Mouse (Mus musculus) forebrain, postnatal 0 days (tissue): ENCODE measurements around the gene Armc2. TPM values are rescaled to one million over a fixed set of nuclear protein-coding genes. Genes with fewer than 3 reads are reported as not detected.
"Not testable (repeated sequence)": the region's sequence is repeated elsewhere in the genome, so short reads cannot be mapped to it uniquely, and the experiment has no call there.

ENCODE experiments used
- ATAC-seq: fragments of 200-750 bp; cut with Nextera tagmentation; 2 replicates; pipeline ENCODE4 v1.8.0; 2017; ENCODE audit warnings: mild to moderate bottlenecking, moderate library complexity
- DNase-seq: peaks from one replicate; pipeline ENCODE4 v3.0.0-alpha.2; 2015
- H3K27ac ChIP-seq: fragments of 300-500 bp; sonication (generic); 2 replicates; pipeline ENCODE4 v1.5.1; 2014; ENCODE audit warnings: low read depth, mild to moderate bottlenecking, antibody characterized with exemption, low read length, moderate library complexity, mixed read lengths
- H3K27me3 ChIP-seq: fragments of 300-500 bp; sonication (generic); 2 replicates; pipeline ENCODE4 v1.6.1; 2014; ENCODE audit warnings: mild to moderate bottlenecking, low read length, mixed read lengths; ENCODE audit not compliant: insufficient read depth
- H3K36me3 ChIP-seq: fragments of 300-500 bp; sonication (generic); 2 replicates; pipeline ENCODE4 v1.6.1; 2014; ENCODE audit warnings: mild to moderate bottlenecking, moderate library complexity; ENCODE audit not compliant: insufficient read depth
- H3K4me1 ChIP-seq: fragments of 300-500 bp; sonication (generic); 2 replicates; pipeline ENCODE4 v1.6.1; 2014; ENCODE audit warnings: antibody characterized with exemption; ENCODE audit not compliant: insufficient read depth
- H3K4me2 ChIP-seq: fragments of 300-500 bp; sonication (generic); 2 replicates; pipeline ENCODE4 v1.6.1; 2014; ENCODE audit warnings: low read depth, mild to moderate bottlenecking, moderate library complexity
- H3K4me3 ChIP-seq: fragments of 300-500 bp; sonication (generic); 2 replicates; pipeline ENCODE4 v1.5.1; 2014; ENCODE audit warnings: low read depth, low read length, mixed read lengths
- H3K9ac ChIP-seq: fragments of 300-500 bp; sonication (generic); 2 replicates; pipeline ENCODE4 v1.6.1; 2014; ENCODE audit warnings: mild to moderate bottlenecking
- H3K9me3 ChIP-seq: fragments of 300-500 bp; sonication (generic); 2 replicates; pipeline ENCODE4 v1.6.1; 2016; ENCODE audit warnings: low read length
- CTCF ChIP-seq: sonication (generic); IDR thresholded peaks from 2 replicates; pipeline ENCODE4 v1.5.1; 2016; ENCODE audit warnings: antibody characterized with exemption, control low read depth, low read depth
- WGBS: fragments of 180-500 bp; shearing (Covaris S2); extraction: QIAGEN DNeasy Blood & Tissue Kit; methylation state at CpG from one replicate; pipeline ENCODE4 v1.1.7; 2014; 5-methylcytosine and 5-hydroxymethylcytosine counted together
- polyA plus RNA-seq: library from polyadenylated mRNA; unstranded; fragments of >200 nt; fragmentation: Nextera tagmentation; extraction: Ambion mirVana; gene quantifications from 2 replicates; pipeline ENCODE4 v1.2.1, GENCODE M21; 2015
- total RNA-seq: library from RNA; depleted of rRNA; stranded (reverse); fragments of >200 nt; gene quantifications from 2 replicates; pipeline ENCODE4 v1.2.3, GENCODE M21; 2014

The Armc2 gene
- total and polyA plus RNA-seq, 2 experiments from 2014 or later = 11.4 to 14.1 TPM

GRCm38 (mm10) chr10:41957421-41958225 lies 60.6 kb downstream of the Armc2 start:
- no peak overlapping the region for H3K4me3 ChIP-seq
- no peak overlapping the region for H3K27ac ChIP-seq
- ATAC-seq (peak; percentile 71), DNase-seq (peak; percentile 41)
- no peak for TF ChIP-seq CTCF
- 77% methylated on average over 18 of the region's 18 CpGs for WGBS
- H3K36me3 ChIP-seq = no peaks in the 10 kb centered on the region
- H3K9ac ChIP-seq = no peak overlapping the region
- H3K9me3 ChIP-seq = no peaks in the 10 kb centered on the region
- no peaks in the 10 kb centered on the region for H3K4me1 ChIP-seq
- H3K4me2 ChIP-seq = no peak overlapping the region
- no peaks in the 10 kb centered on the region for H3K27me3 ChIP-seq

GRCm38 (mm10) chr10:41953528-41953864 lies 64.7 kb downstream of the Armc2 start:
- DNase-seq (no peak), ATAC-seq (no peak)
- Histone ChIP-seq H3K4me2 (no peak overlapping the region), H3K27ac (no peak overlapping the region), H3K27me3 (no peaks in the 10 kb centered on the region), H3K4me3 (no peak overlapping the region), H3K4me1 (no peaks in the 10 kb centered on the region), H3K9me3 (no peaks in the 10 kb centered on the region), H3K9ac (no peak overlapping the region), H3K36me3 (no peaks in the 10 kb centered on the region)
- no peak for TF ChIP-seq CTCF
- 97% methylated on average over 5 of the region's 5 CpGs for WGBS

- WGBS = 94% methylated on average over 14 of the region's 14 CpGs
- DNase-seq (no peak), ATAC-seq (no peak)
- H3K27me3 ChIP-seq = no peaks in the 10 kb centered on the region
- no peak overlapping the region for H3K9ac ChIP-seq
- no peaks in the 10 kb centered on the region for H3K36me3 ChIP-seq
- H3K4me2 ChIP-seq = no peak overlapping the region
- no peaks in the 10 kb centered on the region for H3K9me3 ChIP-seq
- no peak overlapping the region for H3K27ac ChIP-seq
- H3K4me1 ChIP-seq = no peaks in the 10 kb centered on the region
- H3K4me3 ChIP-seq = no peak overlapping the region
- TF ChIP-seq CTCF = no peak
These were observed 65.3 kb downstream of the Armc2 start for GRCm38 (mm10) chr10:41952850-41953527.

GRCm38 (mm10) chr10:41952354-41952753 lies 65.9 kb downstream of the Armc2 start:
- H3K4me1 ChIP-seq, H3K4me3 ChIP-seq, DNase-seq, H3K9ac ChIP-seq, H3K27ac ChIP-seq, ATAC-seq, H3K27me3 ChIP-seq, H3K36me3 ChIP-seq, H3K4me2 ChIP-seq, H3K9me3 ChIP-seq: not testable (repeated sequence)
- WGBS = 80% methylated on average over 6 of the region's 10 CpGs

GRCm38 (mm10) chr10:41939090-41939489 lies 79.2 kb downstream of the Armc2 start:
- H3K4me2 ChIP-seq = no peak overlapping the region
- H3K9ac ChIP-seq = no peak overlapping the region
- no peaks in the 10 kb centered on the region for H3K36me3 ChIP-seq
- no peak overlapping the region for H3K4me3 ChIP-seq
- ATAC-seq (no peak), DNase-seq (no peak)
- H3K4me1 ChIP-seq = peaks cover 8% of the 10 kb centered on the region
- H3K27me3 ChIP-seq = no peaks in the 10 kb centered on the region
- H3K9me3 ChIP-seq = no peaks in the 10 kb centered on the region
- no peak overlapping the region for H3K27ac ChIP-seq
- 76% methylated on average over 4 of the region's 4 CpGs for WGBS
- no peak for TF ChIP-seq CTCF

- H3K4me1 ChIP-seq = peaks cover 11% of the 10 kb centered on the region
- no peak overlapping the region for H3K27ac ChIP-seq
- H3K9ac ChIP-seq = no peak overlapping the region
- no peaks in the 10 kb centered on the region for H3K9me3 ChIP-seq
- no peaks in the 10 kb centered on the region for H3K36me3 ChIP-seq
- no peak overlapping the region for H3K4me2 ChIP-seq
- H3K4me3 ChIP-seq = no peak overlapping the region
- ATAC-seq (no peak), DNase-seq (no peak)
- no peaks in the 10 kb centered on the region for H3K27me3 ChIP-seq
- 46% methylated on average over 4 of the region's 4 CpGs for WGBS
- no peak for TF ChIP-seq CTCF
These were observed 81.1 kb downstream of the Armc2 start for GRCm38 (mm10) chr10:41937176-41937575.

GRCm38 (mm10) chr10:41936100-41936499 lies 82.1 kb downstream of the Armc2 start:
- Histone ChIP-seq H3K4me1 (peaks cover 15% of the 10 kb centered on the region), H3K9ac (no peak overlapping the region), H3K27me3 (no peaks in the 10 kb centered on the region), H3K27ac (no peak overlapping the region), H3K36me3 (no peaks in the 10 kb centered on the region), H3K4me3 (no peak overlapping the region), H3K9me3 (no peaks in the 10 kb centered on the region), H3K4me2 (no peak overlapping the region)
- ATAC-seq (no peak), DNase-seq (peak; percentile 52)
- no peak for TF ChIP-seq CTCF
- WGBS = 30% methylated on average over 4 of the region's 4 CpGs
